Mouse (Mus musculus) liver, embryonic 14.5 days (tissue): Measurements from ENCODE around the gene Map3k21. TPM values are rescaled to one million over a fixed set of nuclear protein-coding genes. Genes with fewer than 3 reads are reported as not detected.

Experiments
- ATAC-seq: fragments of 200-750 bp; cut with Nextera tagmentation; 2 replicates; pipeline ENCODE4 v1.8.0; 2017; ENCODE audit warnings: moderate number of reproducible peaks, mild to moderate bottlenecking, moderate library complexity; ENCODE audit not compliant: insufficient read depth
- DNase-seq, 3 experiments: peaks; one replicate each; pipeline ENCODE4 v3.0.0-alpha.2; 2012 to 2013; ENCODE audit warnings: low read depth in 3 of 3, low spot score in 3 of 3
- H3K27ac ChIP-seq: fragments of 300-500 bp; sonication (generic); 2 replicates; pipeline ENCODE4 v1.5.1; 2014; ENCODE audit warnings: moderate library complexity, mild to moderate bottlenecking, control low read depth, inconsistent platforms
- H3K27me3 ChIP-seq: fragments of 300-500 bp; sonication (generic); 2 replicates; pipeline ENCODE4 v1.6.1; 2014; ENCODE audit warnings: mild to moderate bottlenecking, low read length, moderate library complexity; ENCODE audit not compliant: control insufficient read depth, insufficient read depth
- H3K36me3 ChIP-seq: fragments of 300-500 bp; sonication (generic); replicated peaks from 2 replicates; pipeline ENCODE4 v1.6.1; 2014; ENCODE audit warnings: low read depth; ENCODE audit not compliant: control insufficient read depth, insufficient read depth
- H3K4me1 ChIP-seq, 2 experiments: fragments of 200-500 bp in 1 of 2; fragments of 300-500 bp in 1 of 2; sonication (generic) in 1 of 2; replicated peaks; 2 replicates each; pipeline ENCODE4 v1.6.1; 2012 to 2014; ENCODE audit warnings: antibody characterized with exemption in 1 of 2, inconsistent platforms in 1 of 2, low read length in 1 of 2; ENCODE audit not compliant: control insufficient read depth in 2 of 2, insufficient read depth in 2 of 2
- H3K4me2 ChIP-seq: fragments of 300-500 bp; sonication (generic); 2 replicates; pipeline ENCODE4 v1.6.1; 2014; ENCODE audit warnings: low read depth, mild to moderate bottlenecking, control low read depth, moderate library complexity
- H3K4me3 ChIP-seq, 2 experiments: fragments of 200-500 bp in 1 of 2; fragments of 300-500 bp in 1 of 2; sonication (generic) in 1 of 2; 2 replicates each; pipeline ENCODE4 v1.5.1; 2012 to 2014; ENCODE audit warnings: low read depth in 2 of 2, low read length in 2 of 2, mild to moderate bottlenecking in 2 of 2, control low read depth in 1 of 2, inconsistent platforms in 1 of 2, moderate library complexity in 1 of 2; ENCODE audit not compliant: insufficient read depth in 1 of 2
- H3K9ac ChIP-seq: fragments of 300-500 bp; sonication (generic); replicated peaks from 2 replicates; pipeline ENCODE4 v1.6.1; 2014; ENCODE audit warnings: mild to moderate bottlenecking, control low read depth, moderate library complexity
- H3K9me3 ChIP-seq: fragments of 300-500 bp; sonication (generic); 2 replicates; pipeline ENCODE4 v1.6.1; 2016; ENCODE audit warnings: low read length, mixed read lengths; ENCODE audit not compliant: control insufficient read depth
- CTCF ChIP-seq: IDR thresholded peaks from 2 replicates; pipeline ENCODE4 v1.5.1; 2016; ENCODE audit warnings: antibody characterized with exemption, low read depth, control low read depth
- EP300 ChIP-seq: IDR thresholded peaks from 2 replicates; pipeline ENCODE4 v1.6.1; 2016; ENCODE audit warnings: antibody characterized with exemption, low read depth
- WGBS: fragments of 180-500 bp; shearing (Covaris S2); extraction: QIAGEN DNeasy Blood & Tissue Kit; methylation state at CpG from one replicate; pipeline ENCODE4 v1.1.7; 2014; ENCODE audit not compliant: insufficient replicate concordance; 5-methylcytosine and 5-hydroxymethylcytosine counted together
- polyA plus RNA-seq, 2 experiments: library from polyadenylated mRNA; depleted of rRNA in 1 of 2; stranded (reverse) in 1 of 2; unstranded in 1 of 2; fragments of >200 nt; fragmentation: Nextera tagmentation in 1 of 2; extraction: Ambion mirVana in 1 of 2; gene quantifications; 2 replicates each; pipeline versions ENCODE4 v1.2.1 to v1.2.3; 2012 to 2014

Map3k21 gene
- polyA plus RNA-seq, 2 experiments = 0.01 to 0.04 TPM

GRCm38 (mm10) chr8:125920281-125920680 is 10.0 kb downstream of the Map3k21 start:
- Histone ChIP-seq H3K27ac (no peak overlapping the region), H3K4me3 (no peak overlapping the region), H3K9ac (no peak overlapping the region), H3K4me1 (peaks cover 0 to 2% of the 10 kb centered on the region in 2 experiments; a peak in 2 of 4 replicates), H3K27me3 (no peaks in the 10 kb centered on the region), H3K4me2 (no peak overlapping the region), H3K9me3 (no peaks in the 10 kb centered on the region), H3K36me3 (no peaks in the 10 kb centered on the region)
- WGBS = 70% methylated on average over 10 of the region's 10 CpGs
- DNase-seq (no peak), ATAC-seq (no peak)
- TF ChIP-seq EP300 (no peak), CTCF (no peak)

GRCm38 (mm10) chr8:125920761-125921160 is 10.5 kb downstream of the Map3k21 start:
- peaks cover 0 to 2% of the 10 kb centered on the region in 2 experiments; a peak in 2 of 4 replicates for H3K4me1 ChIP-seq
- TF ChIP-seq CTCF (no peak), EP300 (no peak)
- 42% methylated on average over 9 of the region's 9 CpGs for WGBS
- H3K36me3 ChIP-seq = no peaks in the 10 kb centered on the region
- H3K4me2 ChIP-seq = no peak overlapping the region
- H3K27ac ChIP-seq = no peak overlapping the region
- H3K9me3 ChIP-seq = no peaks in the 10 kb centered on the region
- H3K27me3 ChIP-seq = no peaks in the 10 kb centered on the region
- H3K9ac ChIP-seq = no peak overlapping the region
- DNase-seq = no peak
- H3K4me3 ChIP-seq = no peak overlapping the region
- ATAC-seq = no peak

- Histone ChIP-seq H3K9ac (no peak overlapping the region), H3K27ac (no peak overlapping the region), H3K9me3 (no peaks in the 10 kb centered on the region), H3K4me2 (no peak overlapping the region), H3K4me3 (no peak overlapping the region), H3K4me1 (peaks cover 0 to 2% of the 10 kb centered on the region in 2 experiments; a peak in 1 of 4 replicates), H3K36me3 (no peaks in the 10 kb centered on the region), H3K27me3 (no peaks in the 10 kb centered on the region)
- ATAC-seq (no peak), DNase-seq (no peak)
- 62% methylated on average over 3 of the region's 3 CpGs for WGBS
- TF ChIP-seq CTCF = no peak
- TF ChIP-seq EP300 = no peak
Measured at GRCm38 (mm10) chr8:125922333-125922732, 12.1 kb downstream of the Map3k21 start.

- H3K27ac ChIP-seq = no peak overlapping the region
- 65% methylated on average over 4 of the region's 4 CpGs for WGBS
- TF ChIP-seq CTCF = no peak
- TF ChIP-seq EP300 = no peak
- H3K27me3 ChIP-seq = no peaks in the 10 kb centered on the region
- no peaks in the 10 kb centered on the region for H3K9me3 ChIP-seq
- DNase-seq = no peak
- no peak overlapping the region for H3K4me2 ChIP-seq
- no peak overlapping the region for H3K9ac ChIP-seq
- H3K36me3 ChIP-seq = no peaks in the 10 kb centered on the region
- ATAC-seq = no peak
- no peaks in the 10 kb centered on the region for H3K4me1 ChIP-seq
- no peak overlapping the region for H3K4me3 ChIP-seq
Measured at GRCm38 (mm10) chr8:125926636-125927035, 16.4 kb downstream of the Map3k21 start.

GRCm38 (mm10) chr8:125930276-125931046 is 20.2 kb downstream of the Map3k21 start:
- H3K27me3 ChIP-seq = no peaks in the 10 kb centered on the region
- no peaks in the 10 kb centered on the region for H3K9me3 ChIP-seq
- WGBS = 59% methylated on average over 11 of the region's 11 CpGs
- H3K36me3 ChIP-seq = no peaks in the 10 kb centered on the region
- no peaks in the 10 kb centered on the region for H3K4me1 ChIP-seq
- peak; percentile 28; the same call in 1 of the 2 replicates for ATAC-seq
- no peak overlapping the region for H3K27ac ChIP-seq
- H3K4me3 ChIP-seq = no peak overlapping the region
- H3K4me2 ChIP-seq = no peak overlapping the region
- DNase-seq = no peak
- H3K9ac ChIP-seq = no peak overlapping the region
- TF ChIP-seq CTCF = no peak
- TF ChIP-seq EP300 = no peak
